8 mouse cellular contexts compared by ENCODE assay signal in genomic region chr7:19664455-19664954, GRCm38 (mm10). TPM values are rescaled to one million over a fixed set of nuclear protein-coding genes. Genes with fewer than 3 reads are reported as not detected.
DNase-seq lines count a peak whose midpoint lies in the region; ATAC-seq and TF ChIP-seq lines count a peak whose summit lies in the region.

No protein-coding gene starts in this region.

- H3K79me2 ChIP-seq in MEL (ENCODE audit: control insufficient read depth, insufficient read depth, low read length, poor library complexity), result peaks cover 50% of the 10 kb centered on the region

- TF ChIP-seq POLR2A in MEL (IDR thresholded peaks at IDR 0.05; ENCODE audit: control insufficient read depth in 1 of 2, insufficient read depth in 1 of 2, low read depth in 1 of 2, low read length in 2 of 2, poor library complexity in 1 of 2), result peak in 1 of 2 experiments; percentile 64; a peak in 1 of 4 replicates

- ATAC-seq in heart, embryonic 15.5 days (replicated peaks; ENCODE audit: insufficient number of reproducible peaks, insufficient read depth, low FRiP score, low read depth), result peak; percentile 44
- ATAC-seq in forebrain, embryonic 16.5 days, result peak; percentile 37
- ATAC-seq in liver, postnatal 0 days, result peak; percentile 24
- no peak for ATAC-seq in megakaryocyte progenitor cell, adult 5-6 weeks (replicated peaks; ENCODE audit: poor library complexity)

- H3K27me3 ChIP-seq in heart, embryonic 15.5 days, result no peaks in the 10 kb centered on the region
- no peaks in the 10 kb centered on the region for H3K27me3 ChIP-seq in MEL (ENCODE audit: control insufficient read depth in 1 of 2, insufficient read depth in 2 of 2, low read length in 2 of 2)
- no peaks in the 10 kb centered on the region for H3K27me3 ChIP-seq in forebrain, embryonic 16.5 days (replicated peaks; ENCODE audit: control insufficient read depth, insufficient read depth, low read length)
- H3K27me3 ChIP-seq in liver, postnatal 0 days (ENCODE audit: insufficient read depth, low read length), result no peaks in the 10 kb centered on the region

- TF ChIP-seq RAD21 in MEL (IDR thresholded peaks at IDR 0.05; ENCODE audit: low read depth, low read length), result no peak

- no peak for TF ChIP-seq EP300 in MEL (IDR thresholded peaks at IDR 0.05; ENCODE audit: low read depth in 1 of 2, low read length in 2 of 2)
- no peak for TF ChIP-seq EP300 in liver, postnatal 0 days (IDR thresholded peaks at IDR 0.05; ENCODE audit: low read depth)

- H3K4me2 ChIP-seq in heart, embryonic 15.5 days, result peak overlapping the region; percentile 88
- peak overlapping the region; percentile 91 for H3K4me2 ChIP-seq in forebrain, embryonic 16.5 days (ENCODE audit: low read length)
- H3K4me2 ChIP-seq in liver, postnatal 0 days (ENCODE audit: low read depth, low read length), result peak overlapping the region; percentile 91

- intact Hi-C loops in heart, postnatal 10 days (cut with DNase I), result no loop called here

- peak overlapping the region; percentile 96 for H3K9ac ChIP-seq in heart, embryonic 15.5 days
- H3K9ac ChIP-seq in MEL (ENCODE audit: control insufficient read depth, low read depth, low read length, poor library complexity, severe bottlenecking), result peak overlapping the region; percentile 89
- H3K9ac ChIP-seq in forebrain, embryonic 16.5 days (replicated peaks; ENCODE audit: low read depth, low read length), result peak overlapping the region; percentile 95
- H3K9ac ChIP-seq in liver, postnatal 0 days (replicated peaks), result peak overlapping the region; percentile 99

- 0 out of 2 replicates have a peak, but pooled peaks cover 4% of the 10 kb centered on the region for H3K36me3 ChIP-seq in heart, embryonic 15.5 days
- peaks cover 1 to 11% of the 10 kb centered on the region in 2 experiments for H3K36me3 ChIP-seq in MEL (ENCODE audit: control insufficient read depth in 1 of 2, insufficient read depth in 2 of 2, low read length in 2 of 2)
- 0 out of 2 replicates have a peak, but pooled peaks cover 2% of the 10 kb centered on the region for H3K36me3 ChIP-seq in forebrain, embryonic 16.5 days (ENCODE audit: control insufficient read depth, insufficient read depth)
- H3K36me3 ChIP-seq in liver, postnatal 0 days (replicated peaks; ENCODE audit: insufficient read depth, low read length), result peaks cover 16% of the 10 kb centered on the region

- peak overlapping the region; percentile 90 for H3K27ac ChIP-seq in heart, embryonic 15.5 days
- H3K27ac ChIP-seq in MEL (ENCODE audit: control insufficient read depth, low read depth, low read length), result peak overlapping the region; percentile 26; the same call in 1 of the 2 replicates
- H3K27ac ChIP-seq in forebrain, embryonic 16.5 days (ENCODE audit: low read length), result peak overlapping the region; percentile 66; the same call in 1 of the 2 replicates
- peak overlapping the region; percentile 97 for H3K27ac ChIP-seq in liver, postnatal 0 days (ENCODE audit: low read depth)

- no peak for TF ChIP-seq CTCF in MEL (IDR thresholded peaks at IDR 0.05 in 2 of 3, conservative IDR thresholded peaks at IDR 0.05 in 1 of 3; ENCODE audit: control insufficient read depth in 1 of 3, insufficient read depth in 1 of 3, low read depth in 2 of 3, low read length in 3 of 3, poor library complexity in 1 of 3, severe bottlenecking in 1 of 3)
- no peak for TF ChIP-seq CTCF in liver, postnatal 0 days (IDR thresholded peaks at IDR 0.05; ENCODE audit: low read depth)

- DNase-seq in heart, postnatal 10 days, result no peak
- no peak for DNase-seq in MEL (ENCODE audit: low read depth, low spot score)
- DNase-seq in liver, postnatal 0 days, result no peak
- DNase-seq in cerebellum, postnatal 25 days, result no peak
- no peak for DNase-seq in B cell, adult 2 months

- H3K4me1 ChIP-seq in heart, embryonic 15.5 days (replicated peaks), result peaks cover 33% of the 10 kb centered on the region
- H3K4me1 ChIP-seq in MEL (ENCODE audit: control insufficient read depth in 1 of 2, insufficient read depth in 2 of 2, low read length in 2 of 2), result peaks cover 4 to 12% of the 10 kb centered on the region in 2 experiments; a peak in 3 of 4 replicates
- H3K4me1 ChIP-seq in forebrain, embryonic 16.5 days (replicated peaks; ENCODE audit: control insufficient read depth, insufficient read depth, low read length), result peaks cover 31% of the 10 kb centered on the region
- H3K4me1 ChIP-seq in liver, postnatal 0 days (ENCODE audit: insufficient read depth), result peaks cover 33% of the 10 kb centered on the region

- 1% methylated on average over 37 of the region's 37 CpGs for WGBS in heart, embryonic 15.5 days
- WGBS in forebrain, embryonic 16.5 days, result under 1% methylated on average over 37 of the region's 37 CpGs
- 0% methylated on average over 35 of the region's 37 CpGs for whole genome bisulfite sequencing in liver, postnatal 0 days (ENCODE audit: insufficient replicate concordance)

- peak overlapping the region; percentile 97 for H3K4me3 ChIP-seq in heart, embryonic 15.5 days
- peak overlapping the region; percentile 75 to 82 for H3K4me3 ChIP-seq in MEL (ENCODE audit: control insufficient read depth in 1 of 2, insufficient read depth in 1 of 2, low read depth in 2 of 2, low read length in 2 of 2)
- peak overlapping the region; percentile 95 for H3K4me3 ChIP-seq in forebrain, embryonic 16.5 days (replicated peaks; ENCODE audit: low read length)
- peak overlapping the region; percentile 98 for H3K4me3 ChIP-seq in liver, postnatal 0 days (ENCODE audit: low read depth, low read length)

- no peaks in the 10 kb centered on the region for H3K9me3 ChIP-seq in heart, embryonic 15.5 days (replicated peaks)
- H3K9me3 ChIP-seq in MEL (replicated peaks; ENCODE audit: insufficient read depth, low read length), result no peaks in the 10 kb centered on the region
- H3K9me3 ChIP-seq in forebrain, embryonic 16.5 days (ENCODE audit: control insufficient read depth, low read length), result no peaks in the 10 kb centered on the region
- no peaks in the 10 kb centered on the region for H3K9me3 ChIP-seq in liver, postnatal 0 days (ENCODE audit: low read length)

TF ChIP-seq in MEL, 35 proteins besides CTCF, POLR2A, EP300 and RAD21 (continues in another document):
- no peak for TF ChIP-seq RCOR1 (IDR thresholded peaks at IDR 0.05; ENCODE audit: low read depth, low read length)

RNA-seq across cellular contexts. Expression of gene Clptm1, which starts 0.3 kb away (rescaled TPM):
- polyA plus RNA-seq in heart, embryonic 15.5 days (2015; fragmentation: Nextera tagmentation; extraction: Ambion mirVana), result 67.3 and 83.2 TPM in 2 replicates
- total RNA-seq in heart, postnatal 10 days (2021), result 100 to 1,000 TPM in 1 of 2 experiments, 10 to 100 TPM in 1; 95.2 to 102 TPM
- total RNA-seq in MEL (2012; rRNA removed), result 55.5 and 58.5 TPM in 2 replicates
- 100 to 1,000 TPM in 1 of 2 experiments, 10 to 100 TPM in 1; 62.4 to 102 TPM for polyA plus RNA-seq in MEL (2012; ENCODE audit: insufficient read depth in 1 of 2, insufficient read length in 2 of 2, low read depth in 1 of 2, low replicate concordance in 2 of 2, missing spikeins in 1 of 2)
- polyA plus RNA-seq in forebrain, embryonic 16.5 days (2015; fragmentation: Nextera tagmentation; extraction: Ambion mirVana), result 91.2 and 92.5 TPM in 2 replicates
- 40.3 and 44.4 TPM in 2 replicates for polyA plus RNA-seq in liver, postnatal 0 days (2015; fragmentation: Nextera tagmentation; extraction: Ambion mirVana)
- 47.3 and 57.1 TPM in 2 replicates for total RNA-seq in megakaryocyte progenitor cell, adult 5-6 weeks (2015)
- 25.7 and 30.0 TPM in 2 replicates for total RNA-seq in megakaryocyte progenitor cell, adult 5-6 weeks (2017)

RNA-seq across cellular contexts. Expression of gene Apoc2, which starts 13.2 kb away (rescaled TPM):
- 2.0 and 7.9 TPM in 2 replicates for polyA plus RNA-seq in heart, embryonic 15.5 days (2015; fragmentation: Nextera tagmentation; extraction: Ambion mirVana)
- under 1 TPM in 1 of 2 experiments, not detected in 1; 0.60 TPM for total RNA-seq in heart, postnatal 10 days (2021)
- not detected in 2 replicates for total RNA-seq in MEL (2012; rRNA removed)
- not detected for polyA plus RNA-seq in MEL (2012; ENCODE audit: insufficient read depth in 1 of 2, insufficient read length in 2 of 2, low read depth in 1 of 2, low replicate concordance in 2 of 2, missing spikeins in 1 of 2)
- polyA plus RNA-seq in forebrain, embryonic 16.5 days (2015; fragmentation: Nextera tagmentation; extraction: Ambion mirVana), result not detected in 2 replicates
- polyA plus RNA-seq in liver, postnatal 0 days (2015; fragmentation: Nextera tagmentation; extraction: Ambion mirVana), result 2,864 and 3,070 TPM in 2 replicates
- 1.7 and 2.7 TPM in 2 replicates for total RNA-seq in megakaryocyte progenitor cell, adult 5-6 weeks (2015)
- 2.2 and 5.2 TPM in 2 replicates for total RNA-seq in megakaryocyte progenitor cell, adult 5-6 weeks (2017)

RNA-seq across cellular contexts. Expression of gene Gm44805, which starts 16.7 kb away (rescaled TPM):
- 0.25 TPM in 1 of 2 replicates, not detected in the other for polyA plus RNA-seq in heart, embryonic 15.5 days (2015; fragmentation: Nextera tagmentation; extraction: Ambion mirVana)
- not detected for total RNA-seq in heart, postnatal 10 days (2021)
- total RNA-seq in MEL (2012; rRNA removed), result not detected in 2 replicates
- not detected for polyA plus RNA-seq in MEL (2012; ENCODE audit: insufficient read depth in 1 of 2, insufficient read length in 2 of 2, low read depth in 1 of 2, low replicate concordance in 2 of 2, missing spikeins in 1 of 2)
- not detected in 2 replicates for polyA plus RNA-seq in forebrain, embryonic 16.5 days (2015; fragmentation: Nextera tagmentation; extraction: Ambion mirVana)
- polyA plus RNA-seq in liver, postnatal 0 days (2015; fragmentation: Nextera tagmentation; extraction: Ambion mirVana), result 187 and 234 TPM in 2 replicates
- total RNA-seq in megakaryocyte progenitor cell, adult 5-6 weeks (2015), result not detected in 2 replicates
- not detected in 2 replicates for total RNA-seq in megakaryocyte progenitor cell, adult 5-6 weeks (2017)

RNA-seq across cellular contexts. Expression of gene Apoc4, which starts 16.8 kb away (rescaled TPM):
- 0.34 and 2.5 TPM in 2 replicates for polyA plus RNA-seq in heart, embryonic 15.5 days (2015; fragmentation: Nextera tagmentation; extraction: Ambion mirVana)
- not detected for total RNA-seq in heart, postnatal 10 days (2021)
- not detected in 2 replicates for total RNA-seq in MEL (2012; rRNA removed)
- polyA plus RNA-seq in MEL (2012; ENCODE audit: insufficient read depth in 1 of 2, insufficient read length in 2 of 2, low read depth in 1 of 2, low replicate concordance in 2 of 2, missing spikeins in 1 of 2), result not detected
- not detected in 2 replicates for polyA plus RNA-seq in forebrain, embryonic 16.5 days (2015; fragmentation: Nextera tagmentation; extraction: Ambion mirVana)
- 2,808 and 2,914 TPM in 2 replicates for polyA plus RNA-seq in liver, postnatal 0 days (2015; fragmentation: Nextera tagmentation; extraction: Ambion mirVana)
- total RNA-seq in megakaryocyte progenitor cell, adult 5-6 weeks (2015), result not detected in 2 replicates
- not detected in 2 replicates for total RNA-seq in megakaryocyte progenitor cell, adult 5-6 weeks (2017)

RNA-seq across cellular contexts. Expression of gene Apoc1, which starts 28.0 kb away (rescaled TPM):
- polyA plus RNA-seq in heart, embryonic 15.5 days (2015; fragmentation: Nextera tagmentation; extraction: Ambion mirVana), result 12.3 and 17.0 TPM in 2 replicates
- 10 to 100 TPM in 1 of 2 experiments, 1 to 10 TPM in 1; 5.2 to 14.7 TPM for total RNA-seq in heart, postnatal 10 days (2021)
- total RNA-seq in MEL (2012; rRNA removed), result not detected in 2 replicates
- under 1 TPM in 1 of 2 experiments, not detected in 1; 0.35 TPM for polyA plus RNA-seq in MEL (2012; ENCODE audit: insufficient read depth in 1 of 2, insufficient read length in 2 of 2, low read depth in 1 of 2, low replicate concordance in 2 of 2, missing spikeins in 1 of 2)
- polyA plus RNA-seq in forebrain, embryonic 16.5 days (2015; fragmentation: Nextera tagmentation; extraction: Ambion mirVana), result 0.58 and 1.8 TPM in 2 replicates
- polyA plus RNA-seq in liver, postnatal 0 days (2015; fragmentation: Nextera tagmentation; extraction: Ambion mirVana), result 5,234 and 5,457 TPM in 2 replicates
- 0.79 and 2.0 TPM in 2 replicates for total RNA-seq in megakaryocyte progenitor cell, adult 5-6 weeks (2015)
- total RNA-seq in megakaryocyte progenitor cell, adult 5-6 weeks (2017), result 1.1 and 6.4 TPM in 2 replicates

Comparison
In these comparisons a context has a peak if more than half of its experiments do, and no peak if none do; other contexts are left out.
1. H3K27ac ChIP-seq: peak in every context shown above with its lines; median percentile 97 in liver, postnatal 0 days; 90 in heart, embryonic 15.5 days; 66 in forebrain, embryonic 16.5 days; 26 in MEL.
2. RNA of gene Apoc2, which starts 13.2 kb away (polyA plus RNA-seq): 2,864 to 3,070 TPM in liver, postnatal 0 days; 2.0 to 7.9 TPM in heart, embryonic 15.5 days, not detected in forebrain, embryonic 16.5 days and not detected in MEL; every median in the first group is over 100 times any median in the second.
3. RNA of gene Gm44805, which starts 16.7 kb away (polyA plus RNA-seq): 187 to 234 TPM in liver, postnatal 0 days; 0.25 TPM in heart, embryonic 15.5 days, not detected in MEL and not detected in forebrain, embryonic 16.5 days; every median in the first group is over 100 times any median in the second.
4. Peak in every context shown above with its lines, with median percentiles within 50 percentile points of each other: H3K4me2 ChIP-seq, H3K4me3 ChIP-seq and H3K9ac ChIP-seq.